Mouse (Mus musculus): ENCODE measurements at regions not wholly inside any gene's neighbourhood (a gene's known extent, or its start where the extent isn't known, plus 50 kb on each side); places are given as distances from the start of the nearest gene placed in this dataset.

DNA sequence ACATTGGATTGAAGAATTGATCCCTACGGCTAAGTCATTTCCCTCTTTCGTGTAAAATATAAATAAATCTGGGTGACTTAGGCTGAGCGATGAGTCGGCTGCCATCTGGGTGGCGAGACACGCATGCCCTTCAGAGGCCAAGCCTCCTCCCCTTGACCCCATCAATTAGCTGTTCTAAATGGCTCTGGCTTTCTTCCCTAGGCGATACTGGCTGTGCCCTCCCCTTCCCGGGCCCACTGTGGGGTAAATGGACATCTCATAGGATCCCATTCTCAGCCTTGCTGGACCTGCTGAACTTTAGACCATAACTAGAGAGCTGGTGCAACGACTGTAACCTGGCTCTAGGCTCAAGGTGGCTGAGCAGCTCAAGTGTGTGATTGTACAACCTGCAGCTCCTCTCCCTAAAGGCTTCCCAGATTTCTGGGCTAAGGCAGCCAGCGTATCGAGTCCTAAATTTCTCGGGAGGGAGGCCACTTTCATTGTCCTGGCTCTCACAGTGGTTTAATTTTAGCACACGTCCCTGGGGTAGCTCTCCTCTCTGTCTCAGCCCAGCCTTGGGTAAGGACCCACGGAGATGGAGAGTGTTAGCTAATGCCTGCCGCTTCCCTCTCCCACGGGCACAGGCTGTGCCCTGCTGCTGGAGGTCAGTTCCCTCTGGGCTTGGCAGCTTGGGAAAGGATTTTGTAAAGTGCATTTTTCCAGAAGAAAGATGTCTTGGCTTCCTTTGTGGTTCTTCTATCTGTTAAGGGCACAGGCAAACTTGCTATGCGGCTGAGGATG is 80.7 kb upstream of the Zc3h12a start:
- DNase-seq (ENCODE audit: low read depth, low spot score): no peak

DNA sequence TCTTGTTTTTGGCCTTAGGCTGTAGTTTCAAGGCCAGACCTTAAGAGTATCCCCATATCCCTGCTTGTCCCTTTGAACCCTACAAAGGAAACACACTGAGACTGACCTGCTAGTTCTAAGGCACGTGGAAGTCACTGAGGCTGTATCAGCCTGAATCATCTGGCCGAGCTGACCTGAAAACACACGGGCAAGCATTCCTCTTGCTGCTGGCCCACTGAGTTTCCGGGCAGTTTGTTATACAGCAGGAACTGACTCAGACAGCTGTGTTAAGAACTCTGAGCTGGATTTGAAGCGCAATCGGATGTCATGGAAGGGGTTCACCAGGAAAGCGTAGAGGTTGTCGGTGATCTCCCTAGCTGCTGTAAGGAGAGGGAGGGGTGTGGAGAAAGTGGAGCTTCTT is 75.9 kb upstream of the Zc3h12a start:
- no peak for DNase-seq (ENCODE audit: low read depth, low spot score)

- DNase-seq (ENCODE audit: low read depth, low spot score): peak; percentile 34
Observed at GRCm38 (mm10) chr4:125201638-125202325, 74.1 kb upstream of the Zc3h12a start.

DNA sequence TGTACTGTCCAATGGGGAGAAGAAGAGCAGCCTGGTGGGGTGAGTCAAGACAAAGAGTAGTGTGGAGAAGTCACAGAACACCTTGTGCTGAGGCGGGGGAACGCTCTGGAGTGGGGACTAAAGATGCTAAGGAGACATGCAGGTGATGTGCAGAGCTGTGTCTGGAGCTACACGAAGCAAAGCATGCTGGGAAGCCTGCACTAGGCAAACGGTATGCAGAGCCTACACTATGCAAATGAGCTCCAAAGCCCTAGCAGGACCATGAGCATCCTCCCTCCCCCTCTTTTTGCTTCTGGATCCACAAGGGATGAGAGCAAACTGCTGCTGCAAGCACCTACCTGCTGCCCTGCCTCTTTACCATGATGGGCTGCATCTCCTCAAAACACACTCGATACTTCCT is 73.1 kb upstream of the Zc3h12a start:
- DNase-seq (ENCODE audit: low read depth, low spot score): peak; percentile 78

DNA sequence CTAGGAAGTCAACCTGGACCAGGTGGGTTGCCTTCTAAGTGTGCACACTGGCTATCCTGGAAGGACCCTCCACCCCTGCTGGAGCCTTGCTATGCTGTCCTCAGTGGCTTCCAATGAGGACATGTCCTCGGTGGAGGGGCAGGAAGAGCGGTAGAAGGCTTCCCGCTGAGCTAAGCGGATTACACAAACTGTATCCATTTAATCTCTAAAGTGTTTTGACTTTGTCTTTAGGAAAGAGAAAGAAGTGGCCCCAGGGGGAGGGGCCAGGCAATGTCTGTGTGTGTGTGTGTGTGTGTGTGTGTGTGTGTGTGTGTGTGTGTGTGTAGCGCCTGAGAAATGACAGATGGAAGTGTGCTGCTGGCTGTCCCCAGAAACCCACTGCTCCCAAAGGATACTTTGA is 71.6 kb upstream of the Zc3h12a start:
- DNase-seq (ENCODE audit: low read depth, low spot score): no peak

DNA sequence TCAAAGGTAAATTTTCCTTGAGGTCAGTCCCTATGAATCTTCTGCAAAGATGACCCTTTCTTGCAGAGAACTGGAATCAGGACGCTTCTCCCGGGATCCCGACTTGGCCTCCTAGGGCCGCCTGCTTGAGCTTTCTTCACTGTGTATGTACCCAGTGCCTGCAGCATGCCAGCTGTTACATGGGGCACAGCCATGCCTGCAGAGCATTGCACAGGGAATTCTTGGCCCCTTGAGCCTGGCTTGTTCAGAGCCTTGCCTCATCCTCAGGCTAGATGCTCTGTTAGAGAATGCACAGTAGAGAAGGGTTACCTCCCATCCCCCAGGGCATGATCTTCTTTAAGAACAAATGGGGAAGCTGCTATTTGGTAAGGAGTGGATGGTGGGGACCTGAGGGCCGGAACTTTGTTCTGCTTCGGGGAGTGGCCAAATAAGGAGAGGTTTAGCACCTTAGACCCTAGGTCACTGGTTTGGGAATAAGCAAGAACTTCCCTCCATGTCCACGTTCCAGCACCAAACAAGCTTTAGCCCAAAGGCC is 68.3 kb upstream of the Zc3h12a start:
- DNase-seq (ENCODE audit: low read depth, low spot score): no peak

DNA sequence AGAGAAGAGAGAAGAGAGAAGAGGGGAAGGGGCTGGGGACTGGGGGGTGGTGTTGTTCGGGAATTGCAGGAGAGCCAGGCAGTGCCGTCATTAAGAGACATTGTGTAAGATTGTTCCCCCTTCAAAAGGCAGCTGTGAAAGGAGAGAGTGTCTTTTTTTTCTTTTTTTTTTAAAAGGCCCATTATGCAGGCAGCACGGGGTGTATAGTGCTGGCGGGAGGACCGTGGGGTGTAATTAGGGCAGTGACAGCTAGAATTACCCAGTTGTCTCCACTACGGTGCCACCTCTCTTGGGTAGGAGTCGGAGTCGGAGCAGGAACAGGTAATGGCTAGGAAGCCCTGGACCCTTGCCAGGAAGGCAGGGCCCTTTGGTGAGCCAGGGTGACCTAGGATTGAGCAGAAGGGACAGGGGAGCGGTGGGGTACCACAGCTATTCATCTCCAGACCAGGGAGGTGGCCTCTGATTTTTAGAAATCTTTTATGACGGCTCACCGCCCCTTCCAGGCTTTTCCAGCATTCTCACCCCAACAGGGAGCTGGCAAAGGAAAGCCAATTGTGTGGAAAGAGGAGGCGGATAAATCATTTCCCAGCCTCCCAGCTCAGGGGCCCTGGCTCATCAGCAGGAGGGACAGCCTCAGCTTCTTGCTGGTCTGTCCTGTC is 67.2 kb upstream of the Zc3h12a start:
- DNase-seq (ENCODE audit: low read depth, low spot score): peak; percentile 52

DNA sequence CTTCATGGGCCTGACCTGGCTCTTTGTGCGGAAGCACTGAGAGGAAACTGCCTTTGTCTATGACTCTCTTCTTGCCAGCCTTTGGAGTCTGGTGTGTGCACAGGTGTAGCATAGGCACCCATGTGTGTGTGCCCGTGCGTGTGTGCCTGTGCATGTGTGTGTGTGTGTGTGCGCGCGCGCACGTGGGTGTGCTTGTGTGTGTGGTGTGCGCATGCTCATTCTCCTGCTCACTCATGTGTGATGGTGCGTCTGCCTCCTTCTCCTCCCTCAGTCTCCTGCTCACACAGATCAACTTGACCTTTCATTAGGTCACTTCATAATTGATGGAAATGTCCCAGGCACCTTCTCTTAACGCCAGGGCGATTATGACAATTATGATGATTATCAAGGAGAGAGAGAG is 66.7 kb upstream of the Zc3h12a start:
- DNase-seq (ENCODE audit: low read depth, low spot score): peak; percentile 54

DNA sequence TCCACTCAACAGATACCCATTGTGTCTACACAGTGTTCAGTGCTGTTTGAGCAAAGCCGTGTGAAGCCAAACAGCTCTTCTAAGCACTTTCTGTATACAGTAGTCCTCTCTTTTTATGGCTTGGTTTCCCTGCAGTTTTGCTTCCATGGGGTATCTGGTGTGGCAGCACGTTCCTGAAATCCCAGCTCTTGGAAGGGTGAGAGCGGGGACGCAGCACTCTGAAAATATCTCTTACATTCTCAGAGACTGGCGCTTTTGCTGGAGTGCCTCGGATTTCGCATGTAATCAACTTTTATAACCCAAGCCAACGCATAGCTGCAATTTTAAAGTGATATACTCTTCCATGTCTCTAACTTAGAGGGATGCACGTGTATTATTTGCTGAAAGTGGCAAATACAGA is 64.0 kb upstream of the Zc3h12a start:
- DNase-seq (ENCODE audit: low read depth, low spot score): peak; percentile 73

GRCm38 (mm10) chr4:125191010-125191409 is 63.4 kb upstream of the Zc3h12a start:
- peak; percentile 84 for DNase-seq (ENCODE audit: low read depth, low spot score)

- DNase-seq (ENCODE audit: low read depth, low spot score): no peak
Observed at GRCm38 (mm10) chr4:125189971-125190370, 62.3 kb upstream of the Zc3h12a start.

GRCm38 (mm10) chr4:125186246-125186645 is 58.6 kb upstream of the Zc3h12a start:
- no peak for DNase-seq (ENCODE audit: low read depth, low spot score)

GRCm38 (mm10) chr4:125185076-125185475 is 57.4 kb upstream of the Zc3h12a start:
- DNase-seq (ENCODE audit: low read depth, low spot score): no peak

DNA sequence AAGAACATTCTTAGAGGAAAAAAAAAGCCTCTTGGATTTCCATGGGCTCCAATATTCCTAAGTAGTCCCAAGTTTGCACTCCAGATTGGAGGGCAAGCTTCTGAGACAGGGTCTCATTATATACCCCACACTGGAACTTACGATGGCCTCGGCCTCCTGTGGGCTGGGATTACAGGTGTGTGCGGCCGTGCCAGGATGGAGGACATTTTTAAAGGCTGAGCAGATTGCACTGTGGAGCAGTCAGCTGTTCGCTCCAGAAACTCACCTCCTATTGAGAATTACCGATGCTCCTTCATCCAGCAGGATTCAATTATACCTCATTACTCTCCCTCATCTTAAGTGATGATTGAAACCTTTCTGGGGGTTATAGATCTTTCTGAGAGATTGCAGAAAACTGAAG is 53.3 kb upstream of the Zc3h12a start:
- DNase-seq (ENCODE audit: low read depth, low spot score): no peak

- DNase-seq (ENCODE audit: low read depth, low spot score): peak; percentile 35
Observed at GRCm38 (mm10) chr4:125178552-125178951, 50.9 kb upstream of the Zc3h12a start.

DNA sequence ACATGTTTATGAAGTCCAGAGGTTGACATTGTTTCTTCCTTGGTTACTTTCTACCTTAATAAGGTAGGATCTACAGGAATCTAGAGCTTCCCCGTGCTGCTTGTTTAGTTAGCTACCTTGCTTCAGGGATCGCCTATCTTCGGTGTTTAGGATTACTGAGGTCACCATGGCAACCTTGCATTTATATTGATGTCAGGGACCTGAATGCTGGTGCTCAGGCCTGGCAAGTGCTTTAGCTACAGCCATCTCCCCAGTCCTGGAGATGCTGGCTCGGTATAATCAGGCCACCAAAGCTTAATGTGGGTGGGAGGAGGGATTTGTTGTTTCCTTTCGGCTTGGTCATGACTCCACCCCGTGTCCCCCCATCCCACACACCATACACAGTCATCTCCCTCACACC is 50.0 kb upstream of the Zc3h12a start:
- peak; percentile 12 for DNase-seq (ENCODE audit: low read depth, low spot score)
